Mouse (Mus musculus) adrenal gland, adult (tissue): ENCODE measurements around the gene Parvg.
A peak's percentile ranks its signal among the peaks of the same experiment; 100 is the strongest.

Experiments used
- DNase-seq, 2 experiments: peaks; one replicate each; pipeline ENCODE4 v3.0.0; 2022 to 2023; ENCODE audit warnings: low spot score in 1 of 2; ENCODE audit not compliant: inconsistent age in 2 of 2

Gene Parvg

DNA sequence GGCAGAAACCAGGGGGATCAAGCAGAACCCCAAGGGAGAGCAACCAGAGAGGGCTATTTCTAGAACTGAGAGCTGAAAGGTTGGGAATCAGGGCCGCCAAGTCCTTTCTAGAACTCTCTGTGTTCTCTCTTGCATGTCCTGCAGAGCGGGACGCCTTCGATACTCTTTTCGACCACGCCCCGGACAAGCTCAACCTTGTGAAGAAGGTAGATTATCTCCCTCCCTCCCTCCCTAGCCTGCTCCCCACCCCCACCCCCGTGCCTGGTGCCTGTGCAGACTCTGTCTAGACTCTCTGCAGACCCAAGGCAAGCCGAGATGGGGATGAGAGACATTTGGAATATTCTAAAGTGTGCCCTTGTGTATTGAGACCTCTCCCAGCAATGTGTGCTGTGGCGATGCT is 20.6 kb upstream of the Parvg start:
- no peak for DNase-seq

- DNase-seq, result no peak
Observed at GRCm38 (mm10) chr15:84305333-84305732, 18.5 kb upstream of the Parvg start.

GRCm38 (mm10) chr15:84310271-84310670 is 13.6 kb upstream of the Parvg start:
- DNase-seq, result no peak

- DNase-seq, result no peak
Observed at GRCm38 (mm10) chr15:84311295-84312085, 12.3 kb upstream of the Parvg start.

DNA sequence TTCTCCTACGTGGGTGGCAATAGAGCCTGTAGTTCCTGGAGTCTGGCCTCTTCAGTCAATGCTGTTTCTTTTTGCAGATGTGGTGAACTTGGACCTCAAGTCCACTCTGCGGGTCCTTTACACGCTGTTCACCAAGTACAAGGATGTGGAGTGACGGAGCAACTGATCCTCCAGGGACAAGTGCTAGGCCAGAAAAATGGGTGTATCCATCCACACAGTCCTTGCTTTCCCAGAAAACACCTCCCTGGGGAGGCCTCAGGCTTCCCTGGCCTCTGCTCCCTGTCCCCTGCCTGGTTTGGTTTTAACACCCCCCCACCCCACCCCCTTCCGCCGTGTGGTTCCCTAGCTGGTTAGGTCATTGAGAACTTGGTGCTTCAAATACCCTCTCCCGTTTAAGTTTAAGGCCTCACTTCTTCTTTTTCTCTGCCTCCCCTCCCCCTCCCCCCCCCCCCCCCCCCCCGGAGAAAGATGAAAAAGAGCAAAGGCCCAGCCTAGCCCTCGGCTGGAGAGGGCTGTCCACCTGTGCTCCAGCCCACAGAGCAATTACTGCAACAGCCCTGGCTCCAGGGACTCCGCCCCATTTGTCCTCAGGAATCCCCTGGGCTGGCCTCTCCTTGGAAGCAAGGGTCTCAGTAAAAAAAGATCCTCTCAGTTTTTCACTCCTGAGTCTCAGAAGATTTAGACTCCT is 10.8 kb upstream of the Parvg start:
- DNase-seq, result no peak

DNA sequence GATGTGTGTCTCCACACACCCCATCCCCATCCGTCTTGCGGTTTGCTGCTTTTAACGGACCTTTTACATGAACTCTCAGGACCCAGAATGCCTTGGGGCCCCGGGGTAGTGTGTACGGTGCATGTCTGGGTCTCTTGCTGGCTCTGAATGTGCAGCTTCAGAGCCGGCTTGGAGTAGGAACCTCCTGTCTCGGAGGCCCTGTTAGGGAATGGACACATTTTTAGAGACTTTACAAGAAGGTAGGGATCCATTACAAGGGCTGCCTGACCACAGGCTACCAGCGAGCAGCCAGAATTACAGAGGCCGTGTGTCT is 10.3 kb upstream of the Parvg start:
- DNase-seq, result no peak

GRCm38 (mm10) chr15:84314420-84315080 is 9.3 kb upstream of the Parvg start:
- DNase-seq, result no peak

DNA sequence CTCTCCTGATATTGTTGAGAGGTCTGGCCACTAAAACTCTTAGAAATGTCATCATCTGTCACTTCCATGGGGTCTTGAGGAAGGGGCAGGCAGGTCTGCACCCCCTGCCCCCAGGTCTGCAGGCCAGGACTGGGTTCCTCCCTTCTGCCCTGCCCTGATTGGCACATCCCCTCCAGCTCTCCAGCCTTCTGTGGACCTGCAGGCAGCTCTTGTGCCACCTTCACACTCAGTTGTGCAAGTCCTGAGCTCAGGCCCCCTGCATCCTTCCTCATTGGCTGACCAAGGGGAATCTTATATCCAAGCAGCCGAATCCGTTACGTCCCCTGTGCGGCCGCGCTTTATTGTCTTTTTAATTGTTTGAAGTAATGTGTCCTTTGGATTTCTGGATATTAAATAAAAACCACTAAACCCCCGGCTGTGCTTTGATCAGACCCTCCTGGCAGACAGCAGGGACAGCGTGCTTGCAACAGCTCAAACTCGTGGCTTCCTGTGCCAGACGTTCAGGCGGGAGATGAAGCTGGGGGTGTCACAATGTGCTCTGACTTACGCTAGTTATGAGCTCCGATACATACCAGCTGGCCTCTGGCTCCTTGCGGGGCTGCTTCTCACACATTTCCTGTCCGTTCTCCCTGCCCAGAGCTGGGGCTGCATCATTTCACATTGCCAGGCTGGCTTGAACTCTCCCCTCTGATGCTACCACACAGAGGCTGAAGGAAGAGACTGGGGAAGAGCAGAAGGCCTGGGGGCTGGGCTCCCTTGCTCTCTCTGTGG is 8.4 kb upstream of the Parvg start:
- DNase-seq, result no peak

DNA sequence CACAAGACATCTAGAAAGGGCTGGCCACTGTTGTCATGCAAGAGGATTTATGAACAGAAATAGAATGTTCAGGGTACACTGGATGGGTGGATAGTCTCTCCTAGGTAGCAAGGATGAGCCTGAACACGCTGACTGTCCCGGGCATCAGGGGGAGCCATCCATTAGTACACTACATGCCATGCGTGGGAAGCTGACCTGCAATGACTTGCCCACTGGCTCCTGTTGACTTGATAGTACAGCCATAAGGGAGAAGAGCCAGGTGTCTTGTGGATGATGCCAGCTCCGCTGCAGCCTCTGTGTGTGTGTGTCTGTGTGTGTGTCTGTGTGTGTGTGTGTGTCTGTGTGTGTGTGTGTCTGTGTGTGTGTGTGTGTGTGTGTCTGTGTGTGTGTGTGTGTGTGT is 4.4 kb upstream of the Parvg start:
- no peak for DNase-seq

GRCm38 (mm10) chr15:84321544-84322174 is 2.2 kb upstream of the Parvg start:
- DNase-seq, result no peak

- DNase-seq, result peak in 1 of 2 experiments; percentile 59
Observed at GRCm38 (mm10) chr15:84324870-84325553, 1.2 kb downstream of the Parvg start.

DNA sequence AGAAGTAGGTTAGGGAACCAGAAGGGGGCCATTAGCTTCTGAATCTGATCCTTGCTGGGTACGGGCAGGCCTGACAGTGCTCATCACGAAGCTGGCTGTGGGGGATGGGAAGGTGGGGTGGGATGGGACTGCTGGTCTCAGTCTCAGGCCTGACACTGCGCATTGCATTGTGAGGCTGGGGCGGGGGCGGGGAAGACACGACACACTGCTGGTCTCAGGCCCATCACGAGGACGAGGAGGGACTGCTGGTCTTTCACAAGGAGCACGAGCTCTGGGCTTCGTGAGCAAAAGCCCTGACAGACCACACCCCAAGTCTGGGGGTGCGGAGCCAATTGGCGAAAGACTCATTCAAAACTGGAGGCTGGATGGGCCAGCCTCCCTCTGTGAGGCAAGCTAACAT is 1.9 kb downstream of the Parvg start:
- no peak for DNase-seq

DNA sequence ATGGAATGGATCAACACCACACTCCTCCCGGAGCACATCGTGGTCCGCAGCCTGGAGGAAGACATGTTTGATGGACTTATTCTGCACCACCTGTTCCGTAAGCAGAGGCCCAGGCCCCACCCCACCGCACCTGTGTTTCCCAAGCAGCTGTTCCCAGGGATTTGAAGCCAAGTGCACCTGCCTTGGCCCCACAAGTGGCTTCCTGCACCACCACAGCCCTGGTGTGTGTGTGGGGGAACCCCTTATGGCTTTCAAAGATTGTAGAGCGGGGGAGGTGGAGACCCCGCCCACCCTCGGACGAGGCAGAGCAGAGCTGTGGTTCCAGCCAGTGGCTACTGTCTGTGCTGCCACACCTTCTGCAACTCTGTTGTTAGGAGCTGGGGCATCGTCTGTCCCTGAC is 5.0 kb downstream of the Parvg start:
- no peak for DNase-seq

- no peak for DNase-seq
Observed at GRCm38 (mm10) chr15:84329940-84330339, 6.1 kb downstream of the Parvg start.

DNA sequence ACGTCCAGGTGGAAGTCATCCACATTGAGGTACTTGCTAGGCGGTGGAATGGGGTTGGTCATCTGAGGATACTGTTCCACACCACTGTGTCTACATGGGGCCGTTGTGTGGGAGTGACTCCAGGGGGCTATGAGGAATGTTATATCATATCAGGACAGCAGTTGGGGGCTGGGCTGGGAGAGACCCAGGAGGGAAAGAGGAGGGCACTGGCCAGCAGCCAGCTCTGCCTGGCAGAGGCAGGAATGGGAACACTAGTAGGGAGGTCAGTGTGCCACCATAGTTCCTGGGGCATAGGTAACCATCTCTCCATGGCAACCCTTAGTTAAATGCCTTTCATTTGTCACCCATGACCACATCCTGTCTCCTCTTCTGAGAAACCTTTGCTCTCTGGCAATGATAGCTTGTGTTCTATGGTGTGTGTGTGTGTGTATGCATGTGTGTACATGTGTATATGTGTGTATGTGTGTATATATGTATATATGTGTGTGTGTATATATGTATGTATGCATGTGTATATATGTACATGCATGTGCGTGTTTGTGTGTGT is 7.3 kb downstream of the Parvg start:
- no peak for DNase-seq

DNA sequence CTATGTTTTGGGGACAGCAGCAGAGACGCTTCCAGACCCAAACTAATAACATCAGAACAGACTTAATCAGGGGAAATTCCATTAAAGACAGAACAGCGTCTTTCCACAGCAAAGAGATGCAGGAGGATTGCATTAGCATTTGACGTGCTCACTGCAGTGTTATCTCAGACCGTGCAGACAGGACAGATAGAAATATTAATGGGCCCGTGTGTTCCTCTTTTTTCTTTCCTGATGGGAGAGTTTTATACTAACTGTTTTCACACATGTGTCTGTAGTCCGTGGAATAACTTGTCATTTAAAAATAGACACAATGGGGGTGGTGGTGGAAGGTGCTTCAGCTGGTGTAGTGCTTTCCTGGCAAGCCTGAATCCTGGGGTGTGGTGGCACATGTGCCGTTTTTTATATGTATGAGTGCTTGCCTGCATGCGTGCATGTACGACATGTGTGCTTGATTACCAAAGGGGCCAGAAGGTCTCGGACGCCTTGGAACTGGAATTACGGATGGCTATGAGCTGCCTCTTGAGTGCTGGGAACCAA is 12.5 kb downstream of the Parvg start:
- DNase-seq, result no peak

DNA sequence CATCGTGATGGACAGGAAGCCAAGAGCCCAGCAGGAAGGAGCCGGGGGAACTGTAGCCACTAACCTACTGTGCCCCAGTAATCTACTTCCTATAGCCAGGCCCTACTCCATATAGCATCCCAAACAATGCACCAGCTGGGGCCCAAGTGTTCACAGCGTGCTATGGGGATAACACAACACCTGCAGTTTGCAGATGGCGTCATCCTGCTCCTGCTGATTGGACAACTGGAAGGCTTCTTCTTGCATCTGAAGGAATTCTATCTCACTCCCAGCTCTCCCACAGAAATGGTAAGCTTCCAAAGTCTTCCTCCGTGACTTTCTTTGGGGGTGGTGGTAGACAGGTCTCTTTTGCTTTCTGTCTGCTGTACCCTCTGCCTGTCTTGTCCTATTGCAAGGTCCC is 13.8 kb downstream of the Parvg start:
- no peak for DNase-seq

DNA sequence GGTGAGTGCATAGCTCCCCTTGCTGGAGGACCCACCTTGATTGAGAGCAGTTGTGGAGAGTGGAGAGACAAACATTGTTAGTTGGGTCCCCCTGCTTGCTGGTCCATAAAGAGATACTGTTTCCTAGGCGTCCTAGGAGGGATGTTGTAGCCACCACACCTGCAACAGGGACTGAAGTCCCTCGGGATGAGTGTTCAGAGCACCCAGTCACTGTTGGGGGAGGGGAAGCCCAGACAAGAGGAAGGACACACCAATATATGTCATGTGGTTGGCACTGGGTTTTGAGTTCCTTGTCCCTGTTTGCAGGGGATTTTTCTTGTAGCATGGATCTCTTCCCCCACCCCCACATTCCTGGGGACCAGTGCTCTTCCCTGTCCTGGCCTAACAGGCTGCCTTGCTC is 17.1 kb downstream of the Parvg start:
- no peak for DNase-seq

GRCm38 (mm10) chr15:84348769-84349168 is 24.9 kb downstream of the Parvg start:
- DNase-seq, result no peak
